Mouse (Mus musculus) stomach, postnatal 0 days (tissue): ENCODE measurements around the gene Aldh1a1. TPM values are rescaled to one million over a fixed set of nuclear protein-coding genes. Genes with fewer than 3 reads are reported as not detected.
A peak's percentile ranks its signal among the peaks of the same experiment; 100 is the strongest.
"Not testable (repeated sequence)": the region's sequence is repeated elsewhere in the genome, so short reads cannot be mapped to it uniquely, and the experiment has no call there.

ENCODE experiments used
- ATAC-seq: fragments of 200-750 bp; cut with Nextera tagmentation; 2 replicates; pipeline ENCODE4 v1.8.0; 2017; ENCODE audit not compliant: low FRiP score, low TSS enrichment
- DNase-seq: peaks from one replicate; pipeline ENCODE4 v3.0.0-alpha.2; 2016; ENCODE audit warnings: low spot score
- H3K27ac ChIP-seq: fragments of 300-500 bp; sonication (generic); replicated peaks from 2 replicates; pipeline ENCODE4 v1.5.1; 2014; ENCODE audit warnings: mild to moderate bottlenecking, control low read depth
- H3K27me3 ChIP-seq: fragments of 300-500 bp; sonication (generic); 2 replicates; pipeline ENCODE4 v1.6.1; 2014; ENCODE audit warnings: low read length; ENCODE audit not compliant: control insufficient read depth, insufficient read depth
- H3K36me3 ChIP-seq: fragments of 300-500 bp; sonication (generic); 2 replicates; pipeline ENCODE4 v1.6.1; 2014; ENCODE audit warnings: low read length, mixed read lengths; ENCODE audit not compliant: control insufficient read depth, insufficient read depth
- H3K4me1 ChIP-seq: fragments of 300-500 bp; sonication (generic); replicated peaks from 2 replicates; pipeline ENCODE4 v1.6.1; 2014; ENCODE audit warnings: antibody characterized with exemption; ENCODE audit not compliant: control insufficient read depth, insufficient read depth
- H3K4me2 ChIP-seq: fragments of 300-500 bp; sonication (generic); replicated peaks from 2 replicates; pipeline ENCODE4 v1.6.1; 2014; ENCODE audit warnings: low read depth, mild to moderate bottlenecking, control low read depth, moderate library complexity
- H3K4me3 ChIP-seq: fragments of 300-500 bp; sonication (generic); 2 replicates; pipeline ENCODE4 v1.5.1; 2014; ENCODE audit warnings: low read depth, low read length, control low read depth
- H3K9ac ChIP-seq: fragments of 300-500 bp; sonication (generic); 2 replicates; pipeline ENCODE4 v1.6.1; 2014; ENCODE audit warnings: mild to moderate bottlenecking, low read length, control low read depth, mixed read lengths
- H3K9me3 ChIP-seq: fragments of 300-500 bp; sonication (generic); 2 replicates; pipeline ENCODE4 v1.6.1; 2016; ENCODE audit warnings: low read length; ENCODE audit not compliant: control insufficient read depth
- CTCF ChIP-seq: IDR thresholded peaks from 2 replicates; pipeline ENCODE4 v1.5.1; 2016; ENCODE audit warnings: antibody characterized with exemption, low read depth, mild to moderate bottlenecking, moderate library complexity
- EP300 ChIP-seq: optimal IDR thresholded peaks from 2 replicates; pipeline ENCODE3; 2016; ENCODE audit warnings: antibody characterized with exemption
- WGBS: fragments of 180-500 bp; shearing (Covaris S2); extraction: QIAGEN DNeasy Blood & Tissue Kit; methylation state at CpG from one replicate; pipeline ENCODE4 v1.1.7; 2014; 5-methylcytosine and 5-hydroxymethylcytosine counted together
- polyA plus RNA-seq: library from polyadenylated mRNA; unstranded; fragments of >200 nt; fragmentation: Nextera tagmentation; extraction: Ambion mirVana; gene quantifications from 2 replicates; pipeline ENCODE4 v1.2.1, GENCODE M21; 2015

Aldh1a1 gene
- polyA plus RNA-seq, 1 experiment from 2014 or later = 75.7 TPM

- no peak for TF ChIP-seq EP300
- TF ChIP-seq CTCF = no peak
- ATAC-seq (no peak), DNase-seq (no peak)
- Histone ChIP-seq H3K9me3 (no peaks in the 10 kb centered on the region), H3K9ac (no peak overlapping the region), H3K27ac (no peak overlapping the region), H3K4me1 (no peaks in the 10 kb centered on the region), H3K4me3 (no peak overlapping the region), H3K36me3 (no peaks in the 10 kb centered on the region), H3K27me3 (no peaks in the 10 kb centered on the region), H3K4me2 (no peak overlapping the region)
- WGBS = 74% methylated on average over 12 of the region's 12 CpGs
These were observed 141.6 kb downstream of the Aldh1a1 start for GRCm38 (mm10) chr19:20633876-20634691.

- no peaks in the 10 kb centered on the region for H3K9me3 ChIP-seq
- no peaks in the 10 kb centered on the region for H3K27me3 ChIP-seq
- no peak for DNase-seq
- peak; percentile 48 for TF ChIP-seq CTCF
- no peak for TF ChIP-seq EP300
- H3K9ac ChIP-seq = no peak overlapping the region
- no peaks in the 10 kb centered on the region for H3K4me1 ChIP-seq
- WGBS = 72% methylated on average over 3 of the region's 3 CpGs
- H3K4me2 ChIP-seq = no peak overlapping the region
- no peak for ATAC-seq
- H3K36me3 ChIP-seq = no peaks in the 10 kb centered on the region
- H3K27ac ChIP-seq = no peak overlapping the region
- H3K4me3 ChIP-seq = no peak overlapping the region
These were observed 151.8 kb downstream of the Aldh1a1 start for GRCm38 (mm10) chr19:20644346-20644745.

GRCm38 (mm10) chr19:20647496-20647895 lies 155.0 kb downstream of the Aldh1a1 start:
- H3K4me2 ChIP-seq, ATAC-seq, H3K27ac ChIP-seq, H3K9ac ChIP-seq, H3K4me3 ChIP-seq, DNase-seq, H3K4me1 ChIP-seq, H3K36me3 ChIP-seq, H3K27me3 ChIP-seq, H3K9me3 ChIP-seq: not testable (repeated sequence)

GRCm38 (mm10) chr19:20650008-20650407 lies 157.5 kb downstream of the Aldh1a1 start:
- H3K4me1 ChIP-seq = no peaks in the 10 kb centered on the region
- H3K4me3 ChIP-seq = no peak overlapping the region
- H3K27me3 ChIP-seq = no peaks in the 10 kb centered on the region
- 13% methylated on average over 2 of the region's 2 CpGs for WGBS
- H3K9ac ChIP-seq = no peak overlapping the region
- no peak; the same call in 1 of the 2 replicates for ATAC-seq
- TF ChIP-seq CTCF = no peak
- TF ChIP-seq EP300 = peak; percentile 68
- no peak overlapping the region for H3K27ac ChIP-seq
- DNase-seq = no peak
- H3K9me3 ChIP-seq = no peaks in the 10 kb centered on the region
- no peaks in the 10 kb centered on the region for H3K36me3 ChIP-seq
- H3K4me2 ChIP-seq = no peak overlapping the region

- Histone ChIP-seq H3K9me3 (no peaks in the 10 kb centered on the region), H3K36me3 (no peaks in the 10 kb centered on the region), H3K27ac (peak overlapping the region; percentile 91), H3K9ac (no peak overlapping the region), H3K4me2 (no peak overlapping the region), H3K27me3 (no peaks in the 10 kb centered on the region), H3K4me3 (no peak overlapping the region), H3K4me1 (no peaks in the 10 kb centered on the region)
- WGBS = 52% methylated on average over 1 of the region's 1 CpGs
- DNase-seq (peak; percentile 67), ATAC-seq (peak; percentile 90)
- TF ChIP-seq CTCF = no peak
- TF ChIP-seq EP300 = peak; percentile 54
These were observed 160.7 kb downstream of the Aldh1a1 start for GRCm38 (mm10) chr19:20653082-20653676.

GRCm38 (mm10) chr19:20654141-20654873 lies 161.8 kb downstream of the Aldh1a1 start:
- Histone ChIP-seq H3K36me3 (no peaks in the 10 kb centered on the region), H3K27ac (peak overlapping the region; percentile 91), H3K4me3 (no peak overlapping the region), H3K9me3 (no peaks in the 10 kb centered on the region), H3K27me3 (no peaks in the 10 kb centered on the region), H3K4me1 (no peaks in the 10 kb centered on the region), H3K9ac (no peak overlapping the region), H3K4me2 (no peak overlapping the region)
- 27% methylated on average over 3 of the region's 3 CpGs for WGBS
- TF ChIP-seq CTCF = no peak
- peak; percentile 92 for TF ChIP-seq EP300
- DNase-seq (peak; percentile 65), ATAC-seq (peak; percentile 93)
